Mouse (Mus musculus) testis, adult 2 months (tissue): ENCODE data around the gene Otogl.

ENCODE experiments used
- CTCF ChIP-seq: fragments of 200-500 bp; IDR thresholded peaks from 2 replicates; pipeline ENCODE4 v1.5.1; 2012; ENCODE audit warnings: low read depth, mild to moderate bottlenecking, inconsistent platforms, low read length, moderate library complexity; ENCODE audit not compliant: control insufficient read depth, insufficient read depth, insufficient replicate concordance
- POLR2A ChIP-seq: fragments of 200-500 bp; IDR thresholded peaks from 2 replicates; pipeline ENCODE4 v1.6.1; 2012; ENCODE audit warnings: low read depth, mild to moderate bottlenecking, inconsistent platforms, low read length, moderate library complexity; ENCODE audit not compliant: control insufficient read depth

DNA sequence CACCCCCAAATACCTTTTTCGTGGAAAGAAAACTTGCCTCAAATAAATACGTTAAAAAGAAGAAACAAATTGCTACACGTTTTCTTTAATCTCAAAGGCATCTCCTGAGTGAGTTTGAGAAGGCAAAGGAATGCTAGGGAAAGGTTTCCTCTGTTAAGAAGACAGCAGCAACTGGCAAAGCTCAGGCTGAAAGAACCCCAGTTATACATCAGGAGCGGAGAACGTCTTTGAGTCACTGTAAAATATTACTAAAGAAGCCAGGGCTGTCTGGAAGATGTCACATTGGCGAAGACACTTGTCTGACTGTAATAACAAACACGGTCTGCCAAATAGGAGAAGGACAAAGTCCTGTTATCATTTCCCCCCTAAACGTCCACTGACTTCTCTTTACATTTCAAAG, 10.0 kb downstream of the Otogl start:
- TF ChIP-seq CTCF (no peak), POLR2A (no peak)
